Mouse (Mus musculus) kidney, adult 8-10 months (tissue): ENCODE measurements around the gene Olfr596.
"Not testable (repeated sequence)": the region's sequence is repeated elsewhere in the genome, so short reads cannot be mapped to it uniquely, and the experiment has no call there.

Experiments
- DNase-seq, 2 experiments: peaks; one replicate each; pipeline ENCODE4 v3.0.0; 2022

Gene Olfr596

GRCm38 (mm10) chr7:103305348-103305747 is at the start of gene Olfr596:
Gene Olfr596, plus strand, starts transcription at chr7:103305648.
- DNase-seq, result not testable (repeated sequence)

- not testable (repeated sequence) for DNase-seq
Measured at GRCm38 (mm10) chr7:103316015-103316414, 10.6 kb downstream of the Olfr596 start, which contains the start of gene Olfr597. Gene Olfr597, plus strand, starts transcription at chr7:103316315.

- no peak for DNase-seq
Measured at GRCm38 (mm10) chr7:103323268-103323667, 17.8 kb downstream of the Olfr596 start, which contains the start of gene Olfr598. Gene Olfr598, plus strand, starts transcription at chr7:103323568.

GRCm38 (mm10) chr7:103335617-103336016 is 30.2 kb downstream of the Olfr596 start, which contains the start of gene Olfr599:
Gene Olfr599, plus strand, starts transcription at chr7:103335917.
- no peak for DNase-seq

- no peak for DNase-seq
Measured at GRCm38 (mm10) chr7:103349569-103349968, 44.1 kb downstream of the Olfr596 start, which contains the start of gene Olfr600. Gene Olfr600, minus strand, starts transcription at chr7:103349669.
